Mouse (Mus musculus) frontal cortex, postnatal 10 days (tissue): ENCODE data around the gene Poldip2.

Experiments
- DNase-seq, 2 experiments: peaks; one replicate each; pipeline ENCODE4 v3.0.0; 2022; ENCODE audit warnings: low spot score in 2 of 2, mixed read lengths in 1 of 2

The Poldip2 gene

GRCm38 (mm10) chr11:78544449-78545111, 32.6 kb downstream of the Poldip2 start:
- DNase-seq, result no peak

- no peak for DNase-seq
These were observed 33.2 kb downstream of the Poldip2 start for GRCm38 (mm10) chr11:78545181-78545580.

GRCm38 (mm10) chr11:78547718-78548460, 35.9 kb downstream of the Poldip2 start:
- no peak for DNase-seq

GRCm38 (mm10) chr11:78549491-78549987, 37.5 kb downstream of the Poldip2 start:
- no peak for DNase-seq

GRCm38 (mm10) chr11:78550168-78551058, 38.4 kb downstream of the Poldip2 start, which contains the start of gene Tmem97:
Gene Tmem97 (minus strand): TSS chr11:78550777.
- peak; percentile 96 to 98 for DNase-seq

GRCm38 (mm10) chr11:78551059-78551398, 39.0 kb downstream of the Poldip2 start:
- DNase-seq, result no peak

- no peak for DNase-seq
These were observed 43.6 kb downstream of the Poldip2 start for GRCm38 (mm10) chr11:78555623-78556022.

- no peak for DNase-seq
These were observed 44.1 kb downstream of the Poldip2 start for GRCm38 (mm10) chr11:78556070-78556469.

- DNase-seq, result no peak
These were observed 45.2 kb downstream of the Poldip2 start for GRCm38 (mm10) chr11:78557241-78557640.

- DNase-seq, result peak; percentile 57 to 72
These were observed 48.5 kb downstream of the Poldip2 start for GRCm38 (mm10) chr11:78560447-78560846.

- DNase-seq, result no peak
These were observed 54.8 kb downstream of the Poldip2 start for GRCm38 (mm10) chr11:78566775-78567174.

- no peak for DNase-seq
These were observed 55.6 kb downstream of the Poldip2 start for GRCm38 (mm10) chr11:78567614-78568013.

- no peak for DNase-seq
These were observed 56.8 kb downstream of the Poldip2 start for GRCm38 (mm10) chr11:78568827-78569226.

GRCm38 (mm10) chr11:78569806-78570205, 57.8 kb downstream of the Poldip2 start:
- no peak for DNase-seq

GRCm38 (mm10) chr11:78571441-78571840, 59.4 kb downstream of the Poldip2 start:
- no peak for DNase-seq

GRCm38 (mm10) chr11:78571854-78572253, 59.9 kb downstream of the Poldip2 start:
- no peak for DNase-seq
